ENCODE assay signal across 27 mouse cellular contexts in genomic region chr14:36885680-36886079, GRCm38 (mm10).
A peak's percentile ranks its signal among the peaks of the same experiment; 100 is the strongest.
DNase-seq lines count a peak whose midpoint lies in the region; ATAC-seq lines count a peak whose summit lies in the region.
"Had no signal": no experiment of that assay in that cellular context is flagged by ENCODE, and none has a peak within 500 bp of the region (broad histone marks: within the 10 kb centered on the region; RNA-seq: fewer than 3 reads in every experiment).

No protein-coding gene starts in this region.

- ATAC-seq in midbrain, embryonic 11.5 days (ENCODE audit: low FRiP score): no peak
- no peak for ATAC-seq in kidney, embryonic 14.5 days (ENCODE audit: low FRiP score, low TSS enrichment)
- ATAC-seq: forebrain, postnatal 0 days; hindbrain, embryonic 16.5 days; liver, embryonic 12.5 days; liver, postnatal 0 days; midbrain, embryonic 13.5 days had no signal

- DNase-seq in midbrain, embryonic 11.5 days (ENCODE audit: low spot score, missing footprints): peak; percentile 51
- no peak for DNase-seq in midbrain, embryonic 10.5 days (ENCODE audit: low spot score)
- DNase-seq in adipocyte (ENCODE audit: low spot score): peak; percentile 69
- DNase-seq in adrenal gland, postnatal 36 days: peak; percentile 66 to 68
- DNase-seq in spleen, postnatal 10 days (ENCODE audit: low spot score in 2 of 2): no peak
- DNase-seq in ovary, postnatal 36 days (ENCODE audit: low spot score): no peak
- DNase-seq: cerebellum, adult 11 months; cerebellum, postnatal 10 days; forebrain, postnatal 0 days; kidney, adult 2 months; kidney, postnatal 4 days; left cerebral cortex, postnatal 4 days; liver, postnatal 0 days; lung, postnatal 36 days; retina, postnatal 1 day; right cerebral cortex, postnatal 25 days; thymus, adult 18-20 months; thymus, postnatal 36 days had no signal

- no peaks in the 10 kb centered on the region for H3K4me1 ChIP-seq in midbrain, embryonic 11.5 days (ENCODE audit: control insufficient read depth, insufficient read depth, low read length)
- no peaks in the 10 kb centered on the region for H3K4me1 ChIP-seq in midbrain, embryonic 10.5 days
- H3K4me1 ChIP-seq in kidney, embryonic 14.5 days (ENCODE audit: control insufficient read depth, insufficient read depth, low read length): no peaks in the 10 kb centered on the region
- H3K4me1 ChIP-seq: forebrain, embryonic 12.5 days; heart, embryonic 10.5 days; heart, embryonic 15.5 days; liver, embryonic 12.5 days; midbrain, embryonic 13.5 days had no signal

- WGBS in midbrain, embryonic 11.5 days: 94% methylated on average over 5 of the region's 5 CpGs
- WGBS in midbrain, embryonic 10.5 days: 91% methylated on average over 5 of the region's 5 CpGs
- WGBS in kidney, embryonic 14.5 days: 88% methylated on average over 5 of the region's 5 CpGs

- no peak overlapping the region for H3K4me2 ChIP-seq in midbrain, embryonic 11.5 days
- H3K4me2 ChIP-seq in kidney, embryonic 14.5 days (replicated peaks; ENCODE audit: low read depth, low read length): no peak overlapping the region
- H3K4me2 ChIP-seq: forebrain, embryonic 12.5 days; heart, embryonic 15.5 days; liver, embryonic 12.5 days; midbrain, embryonic 13.5 days had no signal

- H3K4me3 ChIP-seq in midbrain, embryonic 11.5 days (ENCODE audit: low read depth, low read length): no peak overlapping the region
- H3K4me3 ChIP-seq in midbrain, embryonic 10.5 days: no peak overlapping the region
- no peak overlapping the region for H3K4me3 ChIP-seq in kidney, embryonic 14.5 days (ENCODE audit: low read length)
- H3K4me3 ChIP-seq: forebrain, embryonic 12.5 days; heart, embryonic 10.5 days; heart, embryonic 15.5 days; liver, embryonic 12.5 days; midbrain, embryonic 13.5 days had no signal

- H3K27ac ChIP-seq in midbrain, embryonic 11.5 days (ENCODE audit: low read depth, low read length): no peak overlapping the region
- no peak overlapping the region for H3K27ac ChIP-seq in midbrain, embryonic 10.5 days (replicated peaks)
- H3K27ac ChIP-seq in kidney, embryonic 14.5 days (ENCODE audit: low read depth, low read length): no peak overlapping the region
- H3K27ac ChIP-seq: forebrain, embryonic 12.5 days; heart, embryonic 10.5 days; heart, embryonic 15.5 days; kidney, postnatal 0 days; liver, embryonic 12.5 days; midbrain, embryonic 13.5 days had no signal

- no peaks in the 10 kb centered on the region for H3K9me3 ChIP-seq in midbrain, embryonic 11.5 days (ENCODE audit: control insufficient read depth, low read length)
- H3K9me3 ChIP-seq in midbrain, embryonic 10.5 days (replicated peaks): no peaks in the 10 kb centered on the region
- H3K9me3 ChIP-seq in kidney, embryonic 14.5 days (ENCODE audit: control insufficient read depth, low read length): no peaks in the 10 kb centered on the region
- H3K9me3 ChIP-seq: forebrain, embryonic 12.5 days; heart, embryonic 10.5 days; heart, embryonic 15.5 days; liver, embryonic 12.5 days; midbrain, embryonic 13.5 days had no signal

- H3K27me3 ChIP-seq in midbrain, embryonic 11.5 days (ENCODE audit: control insufficient read depth, insufficient read depth, low read length): no peaks in the 10 kb centered on the region
- H3K27me3 ChIP-seq in midbrain, embryonic 10.5 days (ENCODE audit: low read depth, poor library complexity, severe bottlenecking): no peaks in the 10 kb centered on the region
- H3K27me3 ChIP-seq in kidney, embryonic 14.5 days (ENCODE audit: control insufficient read depth, insufficient read depth, low read length): no peaks in the 10 kb centered on the region
- H3K27me3 ChIP-seq: CH12.LX; forebrain, embryonic 12.5 days; heart, embryonic 15.5 days; liver, embryonic 12.5 days; midbrain, embryonic 13.5 days had no signal

- no peak overlapping the region for H3K9ac ChIP-seq in midbrain, embryonic 11.5 days (ENCODE audit: low read length)
- no peak overlapping the region for H3K9ac ChIP-seq in kidney, embryonic 14.5 days (ENCODE audit: low read depth, low read length)
- H3K9ac ChIP-seq: forebrain, embryonic 12.5 days; forebrain, postnatal 0 days; heart, embryonic 15.5 days; liver, embryonic 12.5 days; liver, postnatal 0 days; midbrain, embryonic 13.5 days had no signal

- H3K36me3 ChIP-seq in midbrain, embryonic 11.5 days (ENCODE audit: control insufficient read depth, insufficient read depth, low read length): no peaks in the 10 kb centered on the region
- no peaks in the 10 kb centered on the region for H3K36me3 ChIP-seq in midbrain, embryonic 10.5 days
- no peaks in the 10 kb centered on the region for H3K36me3 ChIP-seq in kidney, embryonic 14.5 days (ENCODE audit: control insufficient read depth, insufficient read depth, low read length)
- H3K36me3 ChIP-seq: forebrain, embryonic 12.5 days; liver, embryonic 12.5 days had no signal

Comparison
In these comparisons a context has a peak if more than half of its experiments do, and no peak if none do; other contexts are left out.
1. DNase-seq: peak in midbrain, embryonic 11.5 days (single experiment), adipocyte (single experiment) and adrenal gland, postnatal 36 days (2 of 2); none in midbrain, embryonic 10.5 days (single experiment), spleen, postnatal 10 days (0 of 2) and ovary, postnatal 36 days (single experiment).